Mouse (Mus musculus): ENCODE data around the gene Ptges2. TPM values are rescaled to one million over a fixed set of nuclear protein-coding genes. Genes with fewer than 3 reads are reported as not detected.

Ptges2 gene
- total and polyA plus RNA-seq, 3 experiments = 30.4 to 396 (median 47.0) TPM

- Histone ChIP-seq H3K27ac (ENCODE audit: control insufficient read depth, low read depth, low read length) (no peak overlapping the region), H3K4me1 (ENCODE audit: control insufficient read depth in 1 of 2, insufficient read depth in 2 of 2, low read length in 2 of 2) (no peaks in the 10 kb centered on the region), H3K36me3 (ENCODE audit: control insufficient read depth in 1 of 2, insufficient read depth in 2 of 2, low read length in 2 of 2) (no peaks in the 10 kb centered on the region; a peak in 1 of 4 replicates), H3K79me2 (ENCODE audit: control insufficient read depth, insufficient read depth, low read length, poor library complexity) (no peaks in the 10 kb centered on the region), H3K4me3 (ENCODE audit: control insufficient read depth in 1 of 2, insufficient read depth in 1 of 2, low read depth in 2 of 2, low read length in 2 of 2) (no peak overlapping the region), H3K27me3 (ENCODE audit: control insufficient read depth in 1 of 2, insufficient read depth in 2 of 2, low read length in 2 of 2) (no peaks in the 10 kb centered on the region), H3K9me3 (replicated peaks; ENCODE audit: insufficient read depth, low read length) (no peaks in the 10 kb centered on the region), H3K9ac (ENCODE audit: control insufficient read depth, low read depth, low read length, poor library complexity, severe bottlenecking) (no peak overlapping the region)
- TF ChIP-seq POLR2A (IDR thresholded peaks at IDR 0.05; ENCODE audit: control insufficient read depth in 1 of 2, insufficient read depth in 1 of 2, low read depth in 1 of 2, low read length in 2 of 2, poor library complexity in 1 of 2) = peak in 1 of 2 experiments; percentile 34; a peak in 1 of 4 replicates
- TF ChIP-seq CHD2 (IDR thresholded peaks at IDR 0.05; ENCODE audit: low read length) = no peak
- peak; percentile 69; the same call in 1 of the 2 replicates for TF ChIP-seq POLR2AphosphoS2 (IDR thresholded peaks at IDR 0.05; ENCODE audit: low read length)
- DNase-seq (ENCODE audit: low read depth, low spot score) = no peak
Measured at GRCm38 (mm10) chr2:32412742-32413531, 17.2 kb downstream of the Ptges2 start.

- H3K36me3 ChIP-seq (ENCODE audit: control insufficient read depth in 1 of 2, insufficient read depth in 2 of 2, low read length in 2 of 2) = no peaks in the 10 kb centered on the region; a peak in 1 of 4 replicates
- no peak overlapping the region for H3K4me3 ChIP-seq (ENCODE audit: control insufficient read depth in 1 of 2, insufficient read depth in 1 of 2, low read depth in 2 of 2, low read length in 2 of 2)
- no peak overlapping the region for H3K9ac ChIP-seq (ENCODE audit: control insufficient read depth, low read depth, low read length, poor library complexity, severe bottlenecking)
- H3K27me3 ChIP-seq (ENCODE audit: control insufficient read depth in 1 of 2, insufficient read depth in 2 of 2, low read length in 2 of 2) = no peaks in the 10 kb centered on the region
- H3K79me2 ChIP-seq (ENCODE audit: control insufficient read depth, insufficient read depth, low read length, poor library complexity) = no peaks in the 10 kb centered on the region
- no peak for DNase-seq (ENCODE audit: low read depth, low spot score)
- H3K9me3 ChIP-seq (replicated peaks; ENCODE audit: insufficient read depth, low read length) = no peaks in the 10 kb centered on the region
- TF ChIP-seq EP300 (IDR thresholded peaks at IDR 0.05; ENCODE audit: low read depth in 1 of 2, low read length in 2 of 2) = no peak
- TF ChIP-seq JUND (IDR thresholded peaks at IDR 0.05; ENCODE audit: low read depth, low read length) = no peak
- no peak for TF ChIP-seq UBTF (IDR thresholded peaks at IDR 0.05; ENCODE audit: borderline replicate concordance, insufficient read depth, low read depth, low read length)
- TF ChIP-seq HCFC1 (IDR thresholded peaks at IDR 0.05; ENCODE audit: low read depth, low read length) = no peak
- no peak for TF ChIP-seq POLR2AphosphoS2 (IDR thresholded peaks at IDR 0.05; ENCODE audit: low read length)
- TF ChIP-seq MXI1 (IDR thresholded peaks at IDR 0.05; ENCODE audit: low read depth, low read length) = no peak
- TF ChIP-seq MYC (IDR thresholded peaks at IDR 0.05; ENCODE audit: low read depth, low read length) = no peak
- no peak for TF ChIP-seq MYB (IDR thresholded peaks at IDR 0.05; ENCODE audit: low read depth, low read length)
- no peak overlapping the region for H3K27ac ChIP-seq (ENCODE audit: control insufficient read depth, low read depth, low read length)
- H3K4me1 ChIP-seq (ENCODE audit: control insufficient read depth in 1 of 2, insufficient read depth in 2 of 2, low read length in 2 of 2) = no peaks in the 10 kb centered on the region
Measured at GRCm38 (mm10) chr2:32413936-32414335, 18.2 kb downstream of the Ptges2 start.

- DNase-seq (ENCODE audit: low read depth, low spot score) = no peak
- TF ChIP-seq ZKSCAN1 (IDR thresholded peaks at IDR 0.05; ENCODE audit: low read depth, low read length) (no peak), POLR2AphosphoS5 (IDR thresholded peaks at IDR 0.05; ENCODE audit: borderline replicate concordance, low read depth, low read length) (no peak), CHD1 (IDR thresholded peaks at IDR 0.05; ENCODE audit: low read depth, low read length) (no peak), POLR2AphosphoS2 (IDR thresholded peaks at IDR 0.05; ENCODE audit: low read length) (no peak), CHD2 (IDR thresholded peaks at IDR 0.05; ENCODE audit: low read length) (no peak), MXI1 (IDR thresholded peaks at IDR 0.05; ENCODE audit: low read depth, low read length) (no peak), USF1 (IDR thresholded peaks at IDR 0.05; ENCODE audit: low read depth, low read length) (no peak), MYC (IDR thresholded peaks at IDR 0.05; ENCODE audit: low read depth, low read length) (no peak), ETS1 (IDR thresholded peaks at IDR 0.05; ENCODE audit: low read depth, low read length) (no peak), ZMIZ1 (IDR thresholded peaks at IDR 0.05; ENCODE audit: low read depth, low read length) (no peak), GATA1 (IDR thresholded peaks at IDR 0.05; ENCODE audit: low read depth, low read length) (no peak), USF2 (IDR thresholded peaks at IDR 0.05; ENCODE audit: borderline replicate concordance in 1 of 2, insufficient read depth in 1 of 2, low read depth in 1 of 2, low read length in 2 of 2) (no peak), ZNF384 (IDR thresholded peaks at IDR 0.05; ENCODE audit: low read depth, low read length) (no peak), MYB (IDR thresholded peaks at IDR 0.05; ENCODE audit: low read depth, low read length) (no peak), ZC3H11A (IDR thresholded peaks at IDR 0.05; ENCODE audit: low read depth, low read length) (no peak), NELFE (IDR thresholded peaks at IDR 0.05; ENCODE audit: low read depth, low read length) (no peak), RCOR1 (IDR thresholded peaks at IDR 0.05; ENCODE audit: low read depth, low read length) (no peak)
- Histone ChIP-seq H3K4me3 (ENCODE audit: control insufficient read depth in 1 of 2, insufficient read depth in 1 of 2, low read depth in 2 of 2, low read length in 2 of 2) (no peak overlapping the region), H3K27me3 (ENCODE audit: control insufficient read depth in 1 of 2, insufficient read depth in 2 of 2, low read length in 2 of 2) (no peaks in the 10 kb centered on the region), H3K36me3 (ENCODE audit: control insufficient read depth in 1 of 2, insufficient read depth in 2 of 2, low read length in 2 of 2) (no peaks in the 10 kb centered on the region; a peak in 1 of 4 replicates), H3K27ac (ENCODE audit: control insufficient read depth, low read depth, low read length) (no peak overlapping the region), H3K9ac (ENCODE audit: control insufficient read depth, low read depth, low read length, poor library complexity, severe bottlenecking) (no peak overlapping the region), H3K79me2 (ENCODE audit: control insufficient read depth, insufficient read depth, low read length, poor library complexity) (no peaks in the 10 kb centered on the region), H3K4me1 (ENCODE audit: control insufficient read depth in 1 of 2, insufficient read depth in 2 of 2, low read length in 2 of 2) (no peaks in the 10 kb centered on the region), H3K9me3 (replicated peaks; ENCODE audit: insufficient read depth, low read length) (no peaks in the 10 kb centered on the region)
Measured at GRCm38 (mm10) chr2:32415801-32416200, 20.1 kb downstream of the Ptges2 start.

Data from MEL (cell line).